Mouse (Mus musculus) hindbrain, embryonic 11.5 days (tissue): ENCODE measurements around the gene Scn8a. TPM values are rescaled to one million over a fixed set of nuclear protein-coding genes. Genes with fewer than 3 reads are reported as not detected.

ENCODE experiments used
- ATAC-seq: fragments of 200-750 bp; cut with Nextera tagmentation; 2 replicates; pipeline ENCODE4 v1.8.0; 2017; ENCODE audit warnings: mild to moderate bottlenecking, moderate TSS enrichment, moderate library complexity; ENCODE audit not compliant: low FRiP score
- DNase-seq: peaks from one replicate; pipeline ENCODE4 v3.0.0-alpha.2; 2015; ENCODE audit warnings: low spot score
- H3K27ac ChIP-seq: fragments of 300-500 bp; sonication (generic); 2 replicates; pipeline ENCODE4 v1.5.1; 2014; ENCODE audit warnings: mild to moderate bottlenecking, low read depth, low read length
- H3K27me3 ChIP-seq: fragments of 300-500 bp; sonication (generic); 2 replicates; pipeline ENCODE4 v1.6.1; 2014; ENCODE audit warnings: mild to moderate bottlenecking, low read length, moderate library complexity, mixed read lengths; ENCODE audit not compliant: control insufficient read depth, insufficient read depth
- H3K36me3 ChIP-seq: fragments of 300-500 bp; sonication (generic); 2 replicates; pipeline ENCODE4 v1.6.1; 2014; ENCODE audit warnings: mild to moderate bottlenecking, low read length, moderate library complexity, mixed read lengths; ENCODE audit not compliant: control insufficient read depth, insufficient read depth
- H3K4me1 ChIP-seq: fragments of 300-500 bp; sonication (generic); replicated peaks from 2 replicates; pipeline ENCODE4 v1.6.1; 2014; ENCODE audit warnings: low read length, mixed read lengths; ENCODE audit not compliant: control insufficient read depth, insufficient read depth
- H3K4me2 ChIP-seq: fragments of 300-500 bp; sonication (generic); replicated peaks from 2 replicates; pipeline ENCODE4 v1.6.1; 2014; ENCODE audit warnings: mild to moderate bottlenecking, low read depth, low read length
- H3K4me3 ChIP-seq: fragments of 300-500 bp; sonication (generic); 2 replicates; pipeline ENCODE4 v1.5.1; 2014; ENCODE audit warnings: low read depth, low read length
- H3K9ac ChIP-seq: fragments of 300-500 bp; sonication (generic); 2 replicates; pipeline ENCODE4 v1.6.1; 2014; ENCODE audit warnings: low read depth, low read length
- H3K9me3 ChIP-seq: fragments of 300-500 bp; sonication (generic); 2 replicates; pipeline ENCODE4 v1.6.1; 2016; ENCODE audit warnings: low read length; ENCODE audit not compliant: control insufficient read depth
- WGBS: fragments of 180-500 bp; shearing (Covaris S2); extraction: QIAGEN DNeasy Blood & Tissue Kit; methylation state at CpG from one replicate; pipeline ENCODE4 v1.1.7; 2014; 5-methylcytosine and 5-hydroxymethylcytosine counted together
- polyA plus RNA-seq: library from polyadenylated mRNA; unstranded; fragments of >200 nt; fragmentation: Nextera tagmentation; extraction: Ambion mirVana; gene quantifications from 2 replicates; pipeline ENCODE4 v1.2.1, GENCODE M21; 2014

Gene Scn8a
- polyA plus RNA-seq, 1 experiment from 2014 or later, result 16.4 TPM

DNA sequence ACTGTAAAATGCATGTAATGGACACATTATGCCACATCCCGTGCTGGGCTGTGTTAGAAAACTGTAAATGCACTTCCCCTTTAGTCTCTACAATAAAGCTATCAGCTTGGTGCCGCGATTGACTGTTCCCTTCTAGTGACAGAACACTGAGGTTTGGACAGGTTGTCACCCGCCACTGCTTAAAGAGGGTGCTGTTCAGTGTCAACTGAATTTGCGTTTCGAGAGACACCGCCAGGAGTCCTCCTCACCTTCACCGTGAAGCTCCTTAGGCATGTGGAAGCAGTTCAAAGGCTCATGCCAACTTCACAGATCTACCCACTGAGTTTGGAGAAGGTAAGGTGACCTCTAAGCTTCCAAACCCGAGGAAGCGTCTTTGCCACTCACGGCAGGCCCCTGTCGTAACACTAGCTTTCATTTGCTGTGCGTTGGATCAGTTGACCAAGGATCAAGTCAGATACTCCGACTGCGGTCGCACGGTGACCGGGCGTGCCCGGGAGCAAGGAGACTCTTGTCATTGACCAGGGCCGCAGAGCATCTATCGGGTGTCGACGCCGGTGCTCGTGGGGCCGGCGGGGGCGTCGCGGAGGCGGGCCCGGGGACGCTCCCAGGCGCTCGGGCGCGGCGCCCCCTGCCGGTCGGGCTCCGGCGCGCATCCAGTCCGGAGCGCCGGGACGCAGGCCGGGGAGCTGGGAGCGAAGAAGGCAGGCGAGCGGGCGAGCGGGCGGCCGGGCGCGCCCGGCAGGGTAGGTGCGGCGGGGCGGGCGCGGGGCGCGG is 530 bp downstream of the Scn8a start:
- H3K9ac ChIP-seq, result no peak overlapping the region
- WGBS, result 5% methylated on average over 33 of the region's 66 CpGs
- peak overlapping the region; percentile 57 for H3K4me2 ChIP-seq
- no peaks in the 10 kb centered on the region for H3K36me3 ChIP-seq
- peaks cover 9% of the 10 kb centered on the region for H3K4me1 ChIP-seq
- H3K27ac ChIP-seq, result peak overlapping the region; percentile 86; the same call in 1 of the 2 replicates
- H3K4me3 ChIP-seq, result peak overlapping the region; percentile 85
- H3K27me3 ChIP-seq, result peaks cover 13% of the 10 kb centered on the region
- H3K9me3 ChIP-seq, result no peaks in the 10 kb centered on the region
- DNase-seq (peak; percentile 94), ATAC-seq (peak; percentile 77)

DNA sequence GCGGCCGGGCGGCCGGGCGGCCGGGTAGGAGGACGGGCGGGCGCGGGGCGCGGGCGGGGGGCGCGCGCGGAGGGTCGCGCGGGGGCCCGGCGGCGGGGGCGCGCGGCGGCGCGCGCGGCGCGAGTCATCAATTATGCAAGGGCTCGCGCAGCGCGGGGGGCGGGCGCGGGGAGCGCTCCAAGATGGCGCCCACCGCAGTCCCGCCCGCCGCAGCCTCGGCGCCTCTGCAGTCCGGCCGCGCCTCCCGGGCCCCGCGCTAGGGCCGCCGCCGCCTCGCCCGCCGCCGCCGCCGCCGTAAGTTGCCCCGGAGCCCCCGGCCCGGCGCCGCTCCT is 1.1 kb downstream of the Scn8a start:
- Histone ChIP-seq H3K27me3 (peaks cover 13% of the 10 kb centered on the region), H3K9ac (peak overlapping the region; percentile 91), H3K4me3 (peak overlapping the region; percentile 85), H3K4me1 (peaks cover 9% of the 10 kb centered on the region), H3K36me3 (no peaks in the 10 kb centered on the region), H3K4me2 (peak overlapping the region; percentile 84), H3K9me3 (no peaks in the 10 kb centered on the region), H3K27ac (peak overlapping the region; percentile 86)
- DNase-seq (peak; percentile 82), ATAC-seq (peak; percentile 63)
- WGBS, result 0% methylated on average over 2 of the region's 69 CpGs

GRCm38 (mm10) chr15:100871107-100872011 is 1.7 kb downstream of the Scn8a start:
- under 1% methylated on average over 52 of the region's 53 CpGs for WGBS
- ATAC-seq (peak; percentile 74), DNase-seq (peak; percentile 58)
- Histone ChIP-seq H3K4me3 (peak overlapping the region; percentile 85), H3K27me3 (peaks cover 13% of the 10 kb centered on the region), H3K4me1 (peaks cover 9% of the 10 kb centered on the region), H3K36me3 (no peaks in the 10 kb centered on the region), H3K9ac (peak overlapping the region; percentile 91), H3K27ac (peak overlapping the region; percentile 86), H3K4me2 (peak overlapping the region; percentile 84), H3K9me3 (no peaks in the 10 kb centered on the region)

GRCm38 (mm10) chr15:100873155-100873554 is 3.5 kb downstream of the Scn8a start:
- Histone ChIP-seq H3K9ac (no peak overlapping the region), H3K27me3 (peaks cover 13% of the 10 kb centered on the region), H3K9me3 (no peaks in the 10 kb centered on the region), H3K4me3 (no peak overlapping the region), H3K36me3 (no peaks in the 10 kb centered on the region), H3K4me1 (peaks cover 9% of the 10 kb centered on the region), H3K4me2 (peak overlapping the region; percentile 18; the same call in 1 of the 2 replicates), H3K27ac (no peak overlapping the region)
- peak; percentile 85 for DNase-seq
- 4% methylated on average over 16 of the region's 16 CpGs for WGBS
- ATAC-seq, result no peak

GRCm38 (mm10) chr15:100879073-100879472 is 9.4 kb downstream of the Scn8a start:
- peak; percentile 21 for DNase-seq
- no peaks in the 10 kb centered on the region for H3K4me1 ChIP-seq
- H3K27ac ChIP-seq, result no peak overlapping the region
- no peaks in the 10 kb centered on the region for H3K36me3 ChIP-seq
- H3K9me3 ChIP-seq, result no peaks in the 10 kb centered on the region
- no peak overlapping the region for H3K4me3 ChIP-seq
- H3K9ac ChIP-seq, result no peak overlapping the region
- no peak overlapping the region for H3K4me2 ChIP-seq
- WGBS, result 75% methylated on average over 15 of the region's 15 CpGs
- no peak for ATAC-seq
- no peaks in the 10 kb centered on the region for H3K27me3 ChIP-seq

DNA sequence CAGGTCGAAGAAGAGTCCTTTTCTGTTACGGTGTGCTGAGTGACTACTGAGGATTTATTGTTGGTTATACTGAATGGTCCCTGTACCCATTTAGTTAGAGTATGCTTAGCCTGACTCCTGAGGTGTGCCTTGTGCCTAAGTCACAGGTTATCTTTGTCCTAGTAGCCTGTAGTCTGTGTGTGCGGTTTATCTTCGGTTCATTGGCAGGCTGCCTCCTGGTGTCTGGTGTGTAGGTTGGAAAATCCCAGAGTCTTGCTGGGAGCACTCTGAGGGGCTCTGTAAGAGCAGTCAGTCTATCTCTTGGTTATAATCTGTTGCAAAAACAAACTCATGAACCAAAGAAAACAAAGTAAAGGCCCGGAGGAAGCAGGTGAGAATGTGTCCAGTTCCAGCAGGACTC is 11.7 kb downstream of the Scn8a start:
- Histone ChIP-seq H3K27me3 (no peaks in the 10 kb centered on the region), H3K36me3 (no peaks in the 10 kb centered on the region), H3K4me3 (no peak overlapping the region), H3K9ac (no peak overlapping the region), H3K27ac (no peak overlapping the region), H3K9me3 (no peaks in the 10 kb centered on the region), H3K4me2 (no peak overlapping the region), H3K4me1 (no peaks in the 10 kb centered on the region)
- no peak for ATAC-seq
- no peak for DNase-seq
- WGBS, result 90% methylated on average over 5 of the region's 5 CpGs

DNA sequence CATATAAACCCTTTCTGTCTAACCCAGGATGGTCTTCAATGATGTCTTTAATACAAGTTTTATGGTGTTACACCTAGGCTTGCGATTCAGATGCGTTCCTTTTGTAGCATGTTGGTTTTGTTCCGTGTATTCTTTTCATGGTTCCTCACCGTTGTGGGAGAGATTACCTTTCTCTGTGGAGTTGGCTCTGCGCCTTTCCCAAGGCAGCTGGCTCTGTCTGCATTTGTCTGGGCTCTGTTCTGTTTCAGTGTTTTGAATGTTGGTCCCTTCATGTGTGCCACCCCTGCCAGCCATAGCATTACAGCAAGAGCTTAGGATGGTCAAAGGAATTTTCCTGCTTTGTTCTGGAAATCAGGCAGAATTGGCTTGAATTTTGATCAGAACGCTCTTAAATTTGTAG is 14.8 kb downstream of the Scn8a start:
- Histone ChIP-seq H3K27ac (no peak overlapping the region), H3K9me3 (no peaks in the 10 kb centered on the region), H3K27me3 (no peaks in the 10 kb centered on the region), H3K36me3 (no peaks in the 10 kb centered on the region), H3K9ac (no peak overlapping the region), H3K4me3 (no peak overlapping the region), H3K4me1 (no peaks in the 10 kb centered on the region), H3K4me2 (no peak overlapping the region)
- DNase-seq (no peak), ATAC-seq (no peak)
- WGBS, result 91% methylated on average over 6 of the region's 6 CpGs

- Histone ChIP-seq H3K27me3 (no peaks in the 10 kb centered on the region), H3K4me1 (no peaks in the 10 kb centered on the region; the same call in 1 of the 2 replicates), H3K9me3 (0 out of 2 replicates have a peak, but pooled peaks cover 2% of the 10 kb centered on the region), H3K4me2 (no peak overlapping the region), H3K9ac (no peak overlapping the region), H3K4me3 (no peak overlapping the region), H3K36me3 (no peaks in the 10 kb centered on the region), H3K27ac (no peak overlapping the region)
- ATAC-seq, result no peak
- WGBS, result 61% methylated on average over 13 of the region's 13 CpGs
- DNase-seq, result no peak
Observed at GRCm38 (mm10) chr15:100891962-100892361, 22.3 kb downstream of the Scn8a start.
